Mouse (Mus musculus): ENCODE results near the gene Rap1a. TPM values are rescaled to one million over a fixed set of nuclear protein-coding genes. Genes with fewer than 3 reads are reported as not detected.

Rap1a gene
- total and polyA plus RNA-seq, 3 experiments, result 32.3 to 64.5 TPM; not detected in 1

DNA sequence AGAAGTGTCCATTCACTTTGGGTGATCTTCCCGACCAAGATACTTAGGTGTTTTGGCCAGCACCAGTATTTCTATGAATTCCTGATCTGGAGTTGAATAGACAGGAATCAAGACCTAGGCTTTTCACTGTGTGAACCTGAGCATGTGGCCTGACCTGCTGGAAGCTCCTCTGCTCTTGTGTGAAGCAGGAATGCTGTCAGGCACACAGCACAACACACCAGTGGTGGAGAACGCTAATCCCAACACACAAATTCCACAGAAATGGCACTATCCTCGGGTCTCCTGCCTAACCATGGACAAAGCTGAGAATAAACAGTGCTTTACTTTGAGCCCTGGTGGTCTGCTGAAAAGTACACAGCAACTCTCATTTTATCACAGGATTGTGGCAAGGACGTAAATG lies 80.6 kb downstream of the Rap1a start:
- Histone ChIP-seq H3K36me3 (ENCODE audit: control insufficient read depth in 1 of 2, insufficient read depth in 2 of 2, low read length in 2 of 2) (no peaks in the 10 kb centered on the region), H3K4me1 (ENCODE audit: control insufficient read depth in 1 of 2, insufficient read depth in 2 of 2, low read length in 2 of 2) (no peaks in the 10 kb centered on the region), H3K9me3 (replicated peaks; ENCODE audit: insufficient read depth, low read length) (no peaks in the 10 kb centered on the region), H3K27me3 (ENCODE audit: control insufficient read depth in 1 of 2, insufficient read depth in 2 of 2, low read length in 2 of 2) (no peaks in the 10 kb centered on the region), H3K9ac (ENCODE audit: control insufficient read depth, low read depth, low read length, poor library complexity, severe bottlenecking) (no peak overlapping the region), H3K79me2 (ENCODE audit: control insufficient read depth, insufficient read depth, low read length, poor library complexity) (no peaks in the 10 kb centered on the region), H3K4me3 (ENCODE audit: control insufficient read depth in 1 of 2, insufficient read depth in 1 of 2, low read depth in 2 of 2, low read length in 2 of 2) (no peak overlapping the region), H3K27ac (ENCODE audit: control insufficient read depth, low read depth, low read length) (no peak overlapping the region)
- DNase-seq (ENCODE audit: low read depth, low spot score), result no peak
- TF ChIP-seq RCOR1 (IDR thresholded peaks at IDR 0.05; ENCODE audit: low read depth, low read length) (no peak), MAFK (IDR thresholded peaks at IDR 0.05; ENCODE audit: borderline replicate concordance, low read depth, low read length) (no peak), MYB (IDR thresholded peaks at IDR 0.05; ENCODE audit: low read depth, low read length) (no peak), USF2 (IDR thresholded peaks at IDR 0.05; ENCODE audit: borderline replicate concordance in 1 of 2, insufficient read depth in 1 of 2, low read depth in 1 of 2, low read length in 2 of 2) (no peak), CHD2 (IDR thresholded peaks at IDR 0.05; ENCODE audit: low read length) (no peak), TCF12 (IDR thresholded peaks at IDR 0.05; ENCODE audit: low read depth, low read length) (no peak), CTCF (IDR thresholded peaks at IDR 0.05 in 2 of 3, conservative IDR thresholded peaks at IDR 0.05 in 1 of 3; ENCODE audit: control insufficient read depth in 1 of 3, insufficient read depth in 1 of 3, low read depth in 2 of 3, low read length in 3 of 3, poor library complexity in 1 of 3, severe bottlenecking in 1 of 3) (no peak), GABPA (IDR thresholded peaks at IDR 0.05; ENCODE audit: low read depth, low read length) (no peak), MYC (IDR thresholded peaks at IDR 0.05; ENCODE audit: low read depth, low read length) (no peak), E2F4 (IDR thresholded peaks at IDR 0.05; ENCODE audit: borderline replicate concordance, low read depth, low read length) (no peak), MEF2A (IDR thresholded peaks at IDR 0.05; ENCODE audit: extremely low read depth, insufficient replicate concordance, low read depth, low read length, poor library complexity, severe bottlenecking) (no peak), BHLHE40 (IDR thresholded peaks at IDR 0.05; ENCODE audit: borderline replicate concordance, low read depth, low read length) (no peak), POLR2AphosphoS2 (IDR thresholded peaks at IDR 0.05; ENCODE audit: low read length) (no peak), GATA1 (IDR thresholded peaks at IDR 0.05; ENCODE audit: low read depth, low read length) (no peak), NRF1 (IDR thresholded peaks at IDR 0.05; ENCODE audit: insufficient read depth, low read depth, low read length, poor library complexity, severe bottlenecking) (no peak)

GRCm38 (mm10) chr3:105719979-105720378 lies 81.2 kb downstream of the Rap1a start:
- H3K4me1 ChIP-seq (ENCODE audit: control insufficient read depth in 1 of 2, insufficient read depth in 2 of 2, low read length in 2 of 2), result no peaks in the 10 kb centered on the region
- H3K27me3 ChIP-seq (ENCODE audit: control insufficient read depth in 1 of 2, insufficient read depth in 2 of 2, low read length in 2 of 2), result no peaks in the 10 kb centered on the region

More at GRCm38 (mm10) chr3:105719979-105720378, 81.2 kb downstream of the Rap1a start:
- H3K9me3 ChIP-seq (replicated peaks; ENCODE audit: insufficient read depth, low read length), result no peaks in the 10 kb centered on the region
- H3K9ac ChIP-seq (ENCODE audit: control insufficient read depth, low read depth, low read length, poor library complexity, severe bottlenecking), result no peak overlapping the region
- no peak for TF ChIP-seq ZNF384 (IDR thresholded peaks at IDR 0.05; ENCODE audit: low read depth, low read length)
- TF ChIP-seq ETS1 (IDR thresholded peaks at IDR 0.05; ENCODE audit: low read depth, low read length), result no peak
- TF ChIP-seq EP300 (IDR thresholded peaks at IDR 0.05; ENCODE audit: low read depth in 1 of 2, low read length in 2 of 2), result no peak
- no peak for TF ChIP-seq USF2 (IDR thresholded peaks at IDR 0.05; ENCODE audit: borderline replicate concordance in 1 of 2, insufficient read depth in 1 of 2, low read depth in 1 of 2, low read length in 2 of 2)
- no peak for TF ChIP-seq KAT2A (conservative IDR thresholded peaks at IDR 0.05; ENCODE audit: low read depth, low read length)
- no peak for TF ChIP-seq ZKSCAN1 (IDR thresholded peaks at IDR 0.05; ENCODE audit: low read depth, low read length)
- no peak for TF ChIP-seq POLR2AphosphoS2 (IDR thresholded peaks at IDR 0.05; ENCODE audit: low read length)
- no peak for TF ChIP-seq NRF1 (IDR thresholded peaks at IDR 0.05; ENCODE audit: insufficient read depth, low read depth, low read length, poor library complexity, severe bottlenecking)
- no peak for TF ChIP-seq HCFC1 (IDR thresholded peaks at IDR 0.05; ENCODE audit: low read depth, low read length)
- no peak for TF ChIP-seq JUND (IDR thresholded peaks at IDR 0.05; ENCODE audit: low read depth, low read length)
- H3K27ac ChIP-seq (ENCODE audit: control insufficient read depth, low read depth, low read length), result no peak overlapping the region
- no peaks in the 10 kb centered on the region for H3K79me2 ChIP-seq (ENCODE audit: control insufficient read depth, insufficient read depth, low read length, poor library complexity)
- no peaks in the 10 kb centered on the region for H3K36me3 ChIP-seq (ENCODE audit: control insufficient read depth in 1 of 2, insufficient read depth in 2 of 2, low read length in 2 of 2)
- H3K4me3 ChIP-seq (ENCODE audit: control insufficient read depth in 1 of 2, insufficient read depth in 1 of 2, low read depth in 2 of 2, low read length in 2 of 2), result no peak overlapping the region
- no peak for DNase-seq (ENCODE audit: low read depth, low spot score)

Measured in MEL (cell line).